Mouse (Mus musculus) hindbrain, postnatal 0 days (tissue): ENCODE results near the gene Gm17018. TPM values are rescaled to one million over a fixed set of nuclear protein-coding genes. Genes with fewer than 3 reads are reported as not detected.
A peak's percentile ranks its signal among the peaks of the same experiment; 100 is the strongest.
"Not testable (repeated sequence)": the region's sequence is repeated elsewhere in the genome, so short reads cannot be mapped to it uniquely, and the experiment has no call there.

ENCODE experiments used
- ATAC-seq: fragments of 200-750 bp; cut with Nextera tagmentation; 2 replicates; pipeline ENCODE4 v1.8.0; 2017; ENCODE audit warnings: mild to moderate bottlenecking, moderate TSS enrichment, moderate library complexity
- DNase-seq: peaks from one replicate; pipeline ENCODE4 v3.0.0-alpha.2; 2015; ENCODE audit warnings: low spot score
- H3K27ac ChIP-seq: fragments of 300-500 bp; sonication (generic); 2 replicates; pipeline ENCODE4 v1.5.1; 2014; ENCODE audit warnings: mild to moderate bottlenecking
- H3K27me3 ChIP-seq: fragments of 300-500 bp; sonication (generic); 2 replicates; pipeline ENCODE4 v1.6.1; 2014; ENCODE audit warnings: low read length, mixed read lengths; ENCODE audit not compliant: insufficient read depth
- H3K36me3 ChIP-seq: fragments of 300-500 bp; sonication (generic); 2 replicates; pipeline ENCODE4 v1.6.1; 2014; ENCODE audit warnings: low read length, mixed read lengths; ENCODE audit not compliant: insufficient read depth
- H3K4me1 ChIP-seq: fragments of 300-500 bp; sonication (generic); 2 replicates; pipeline ENCODE4 v1.6.1; 2014; ENCODE audit warnings: antibody characterized with exemption, low read length, mixed read lengths; ENCODE audit not compliant: insufficient read depth
- H3K4me2 ChIP-seq: fragments of 300-500 bp; sonication (generic); 2 replicates; pipeline ENCODE4 v1.6.1; 2014; ENCODE audit warnings: low read depth, mild to moderate bottlenecking, low read length, moderate library complexity, mixed read lengths
- H3K4me3 ChIP-seq: fragments of 300-500 bp; sonication (generic); 2 replicates; pipeline ENCODE4 v1.5.1; 2014; ENCODE audit warnings: low read length
- H3K9ac ChIP-seq: fragments of 300-500 bp; sonication (generic); replicated peaks from 2 replicates; pipeline ENCODE4 v1.6.1; 2014; ENCODE audit warnings: mild to moderate bottlenecking, low read length, moderate library complexity, mixed read lengths
- H3K9me3 ChIP-seq: fragments of 300-500 bp; sonication (generic); 2 replicates; pipeline ENCODE4 v1.6.1; 2016; ENCODE audit warnings: low read length, mixed read lengths
- CTCF ChIP-seq: IDR thresholded peaks from 2 replicates; pipeline ENCODE4 v1.5.1; 2016; ENCODE audit warnings: antibody characterized with exemption, control low read depth, low read depth
- WGBS: fragments of 180-500 bp; shearing (Covaris S2); extraction: QIAGEN DNeasy Blood & Tissue Kit; methylation state at CpG from one replicate; pipeline ENCODE4 v1.1.7; 2014; 5-methylcytosine and 5-hydroxymethylcytosine counted together
- polyA plus RNA-seq: library from polyadenylated mRNA; unstranded; fragments of >200 nt; fragmentation: Nextera tagmentation; extraction: Ambion mirVana; gene quantifications from 2 replicates; pipeline ENCODE4 v1.2.1, GENCODE M21; 2015
- total RNA-seq: library from RNA; depleted of rRNA; stranded (reverse); fragments of >200 nt; gene quantifications from 2 replicates; pipeline ENCODE4 v1.2.3, GENCODE M21; 2014

Gm17018 gene
- total and polyA plus RNA-seq, 2 experiments from 2014 or later = 23.0 to 90.7 TPM

DNA sequence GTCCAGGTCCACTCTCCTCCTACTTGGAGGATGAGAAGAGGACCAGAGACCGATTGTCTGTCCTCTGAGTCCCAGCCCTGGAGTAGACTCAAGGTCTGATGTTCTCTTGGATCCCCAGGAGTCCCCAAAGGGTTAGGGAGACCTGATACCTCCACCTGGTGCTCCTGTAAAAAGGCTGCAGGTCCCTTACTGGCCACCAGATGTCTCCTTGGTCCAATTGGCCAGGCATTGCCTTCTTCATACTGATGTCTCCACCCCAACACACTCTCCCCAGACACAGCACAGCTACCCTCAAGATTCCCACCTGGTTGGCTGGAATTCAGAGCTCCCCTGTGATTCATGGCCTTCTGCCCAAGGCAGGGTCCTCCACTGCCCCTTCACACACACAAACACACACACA, 22.9 kb upstream of the Gm17018 start:
- 63% methylated on average over 1 of the region's 1 CpGs for WGBS
- peak; percentile 66 for DNase-seq
- H3K4me2 ChIP-seq = no peak overlapping the region
- no peak for ATAC-seq
- peaks cover 8% of the 10 kb centered on the region for H3K4me1 ChIP-seq
- no peak overlapping the region for H3K9ac ChIP-seq
- H3K27me3 ChIP-seq = peaks cover 2% of the 10 kb centered on the region; the same call in 1 of the 2 replicates
- H3K9me3 ChIP-seq = no peaks in the 10 kb centered on the region
- H3K27ac ChIP-seq = no peak overlapping the region
- H3K4me3 ChIP-seq = no peak overlapping the region
- H3K36me3 ChIP-seq = no peaks in the 10 kb centered on the region
- TF ChIP-seq CTCF = peak; percentile 74

DNA sequence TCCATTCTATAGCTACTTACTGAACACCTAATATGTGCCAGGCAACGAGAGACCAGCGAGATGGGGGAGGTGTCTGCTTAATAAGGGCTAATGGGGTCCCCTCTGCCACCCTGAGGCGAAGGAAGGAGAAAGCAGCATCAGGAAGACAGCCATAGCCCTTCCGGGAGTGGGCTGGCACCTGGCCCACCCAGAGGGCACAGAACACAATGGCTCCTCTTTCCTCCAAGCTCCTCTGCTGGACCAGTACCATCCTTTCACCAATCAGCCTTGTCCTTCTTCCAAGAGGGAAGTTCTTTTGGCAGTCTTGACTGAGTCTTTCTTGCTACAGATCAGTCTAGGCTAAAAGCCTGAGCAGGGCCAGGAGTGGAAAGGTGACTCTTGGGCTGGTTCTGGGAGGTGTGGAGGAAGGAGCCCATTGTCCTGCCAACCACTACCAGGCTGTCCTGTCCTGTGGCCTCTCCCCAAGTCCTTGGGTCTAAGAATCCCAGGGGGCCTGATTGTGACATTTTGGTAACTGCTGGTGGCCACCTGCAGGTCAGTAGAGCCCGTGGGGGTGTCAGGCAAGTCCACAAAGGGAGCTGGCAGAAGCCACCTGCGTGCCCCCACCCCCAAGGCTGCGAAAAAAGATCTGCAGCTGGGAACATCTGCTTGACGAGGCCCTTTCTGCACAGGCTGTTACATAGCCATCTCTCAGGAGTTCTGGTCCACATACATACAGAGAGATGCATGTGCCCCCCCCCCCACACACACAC, 19.6 kb upstream of the Gm17018 start:
- Histone ChIP-seq H3K27ac (peak overlapping the region; percentile 71), H3K9ac (peak overlapping the region; percentile 53), H3K27me3 (peaks cover 15% of the 10 kb centered on the region), H3K4me1 (peaks cover 8% of the 10 kb centered on the region), H3K36me3 (no peaks in the 10 kb centered on the region), H3K4me3 (peak overlapping the region; percentile 39), H3K4me2 (peak overlapping the region; percentile 69), H3K9me3 (no peaks in the 10 kb centered on the region)
- WGBS = 11% methylated on average over 8 of the region's 8 CpGs
- DNase-seq (peak; percentile 61), ATAC-seq (peak; percentile 13; the same call in 1 of the 2 replicates)
- TF ChIP-seq CTCF = peak; percentile 29; the same call in 1 of the 2 replicates

DNA sequence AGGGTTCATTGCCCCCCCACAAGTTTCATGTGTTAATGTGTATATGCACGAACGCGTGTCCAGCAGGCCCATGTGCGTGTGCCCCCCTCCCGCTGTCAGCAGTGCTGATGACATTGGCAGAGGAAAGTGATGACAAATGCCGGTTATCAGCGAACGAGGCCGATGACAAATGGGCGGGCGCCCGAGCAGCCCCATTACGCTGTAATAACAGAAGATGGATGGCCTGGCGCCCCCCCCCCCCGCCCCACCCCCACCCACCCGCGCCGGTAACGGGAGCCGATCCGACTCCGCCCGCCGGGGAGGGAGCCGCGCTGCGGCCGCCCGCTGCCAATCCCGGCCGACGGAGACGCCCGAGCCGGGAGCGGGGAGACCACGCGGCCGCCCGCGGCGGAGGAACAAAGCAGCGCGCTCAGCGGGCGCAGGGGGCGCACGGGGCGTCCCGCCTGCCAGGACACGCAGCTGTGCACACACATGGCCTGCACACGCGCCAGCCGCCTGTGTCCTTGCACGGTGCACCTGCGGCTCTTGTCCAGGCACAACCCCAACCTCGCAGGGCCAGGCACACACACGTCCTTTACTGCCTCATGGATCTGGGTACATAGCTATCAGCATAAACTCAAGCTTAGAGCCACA, 18.9 kb upstream of the Gm17018 start:
- Histone ChIP-seq H3K36me3 (no peaks in the 10 kb centered on the region), H3K27me3 (peaks cover 15% of the 10 kb centered on the region), H3K4me2 (peak overlapping the region; percentile 69), H3K4me1 (peaks cover 8% of the 10 kb centered on the region), H3K9me3 (no peaks in the 10 kb centered on the region), H3K27ac (peak overlapping the region; percentile 71), H3K4me3 (peak overlapping the region; percentile 39), H3K9ac (peak overlapping the region; percentile 53)
- DNase-seq = peak; percentile 82
- WGBS = under 1% methylated on average over 42 of the region's 58 CpGs
- no peak for TF ChIP-seq CTCF
- peak; percentile 56 for ATAC-seq

GRCm38 (mm10) chr19:45542061-45542460, 18.4 kb upstream of the Gm17018 start:
- Histone ChIP-seq H3K27ac (peak overlapping the region; percentile 71), H3K4me3 (peak overlapping the region; percentile 39), H3K27me3 (peaks cover 15% of the 10 kb centered on the region), H3K4me2 (peak overlapping the region; percentile 69), H3K4me1 (peaks cover 8% of the 10 kb centered on the region), H3K9ac (peak overlapping the region; percentile 53; the same call in 1 of the 2 replicates), H3K36me3 (no peaks in the 10 kb centered on the region), H3K9me3 (no peaks in the 10 kb centered on the region)
- TF ChIP-seq CTCF = no peak
- DNase-seq (no peak), ATAC-seq (no peak)
- 16% methylated on average over 3 of the region's 3 CpGs for WGBS

DNA sequence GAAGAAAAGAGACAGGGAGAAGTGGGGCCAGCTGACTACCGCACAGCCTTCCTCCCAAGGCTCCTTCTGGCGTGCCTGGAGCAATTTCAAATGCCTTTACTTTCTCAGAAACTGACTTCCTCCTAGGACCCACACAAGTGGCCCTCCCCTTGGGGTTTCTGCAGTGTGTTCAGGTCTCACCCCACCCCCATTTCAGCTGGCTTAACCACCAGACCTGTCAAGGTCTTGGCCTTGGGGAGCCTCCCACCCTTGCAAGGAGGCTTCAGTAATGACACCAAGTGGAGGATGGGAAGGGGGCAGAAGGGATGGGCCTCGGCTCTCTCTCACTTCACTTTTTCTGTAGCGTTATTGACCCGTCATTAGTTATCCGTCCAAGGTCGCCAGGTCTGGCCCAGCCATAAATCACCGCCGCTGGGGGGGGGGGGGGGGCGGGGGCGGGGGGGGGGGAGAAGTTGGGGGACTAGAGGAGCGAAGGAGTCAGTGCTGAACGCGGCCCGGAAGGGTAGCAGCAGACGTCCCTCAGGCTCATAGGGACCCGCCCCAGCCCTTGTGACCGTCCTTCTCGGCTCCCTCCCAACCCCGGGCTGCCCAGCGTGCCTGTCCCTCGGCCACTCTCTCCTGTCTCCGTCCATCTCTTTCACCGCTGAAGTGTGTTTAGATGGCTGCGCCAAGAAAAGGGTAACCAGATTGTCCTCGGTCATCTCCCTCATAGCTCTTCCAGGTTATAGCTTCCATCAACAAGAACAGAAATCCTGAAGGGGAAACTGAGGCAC, 16.1 kb upstream of the Gm17018 start:
- Histone ChIP-seq H3K4me3 (peak overlapping the region; percentile 33), H3K4me1 (peaks cover 8% of the 10 kb centered on the region), H3K36me3 (no peaks in the 10 kb centered on the region), H3K9me3 (no peaks in the 10 kb centered on the region), H3K4me2 (peak overlapping the region; percentile 82), H3K27me3 (peaks cover 15% of the 10 kb centered on the region), H3K27ac (no peak overlapping the region), H3K9ac (0 out of 2 replicates have a peak overlapping the region, but pooled peaks have one; percentile 28)
- no peak for TF ChIP-seq CTCF
- no peak for DNase-seq
- 2% methylated on average over 22 of the region's 26 CpGs for WGBS
- ATAC-seq = no peak

GRCm38 (mm10) chr19:45544925-45545321, 15.5 kb upstream of the Gm17018 start:
- DNase-seq (peak; percentile 90), ATAC-seq (peak; percentile 68)
- H3K27ac ChIP-seq = no peak overlapping the region
- H3K4me2 ChIP-seq = peak overlapping the region; percentile 82
- no peaks in the 10 kb centered on the region for H3K9me3 ChIP-seq
- H3K4me3 ChIP-seq = peak overlapping the region; percentile 33
- H3K4me1 ChIP-seq = peaks cover 8% of the 10 kb centered on the region
- peak; percentile 95 for TF ChIP-seq CTCF
- H3K9ac ChIP-seq = 0 out of 2 replicates have a peak overlapping the region, but pooled peaks have one; percentile 28
- peaks cover 15% of the 10 kb centered on the region for H3K27me3 ChIP-seq
- no peaks in the 10 kb centered on the region for H3K36me3 ChIP-seq
- 0% methylated on average over 30 of the region's 30 CpGs for WGBS

GRCm38 (mm10) chr19:45548196-45548595, 12.2 kb upstream of the Gm17018 start:
- H3K9me3 ChIP-seq, H3K4me3 ChIP-seq, H3K4me1 ChIP-seq, H3K9ac ChIP-seq, ATAC-seq, H3K27me3 ChIP-seq, H3K4me2 ChIP-seq, H3K36me3 ChIP-seq, DNase-seq, H3K27ac ChIP-seq: not testable (repeated sequence)
